Mouse (Mus musculus): ENCODE data around the gene Adamts18. TPM values are rescaled to one million over a fixed set of nuclear protein-coding genes. Genes with fewer than 3 reads are reported as not detected.
A peak's percentile ranks its signal among the peaks of the same experiment; 100 is the strongest.

Gene Adamts18
- polyA plus RNA-seq (2015; fragmentation: Nextera tagmentation; extraction: Ambion mirVana): 3.1 and 4.5 TPM in 2 replicates

DNA sequence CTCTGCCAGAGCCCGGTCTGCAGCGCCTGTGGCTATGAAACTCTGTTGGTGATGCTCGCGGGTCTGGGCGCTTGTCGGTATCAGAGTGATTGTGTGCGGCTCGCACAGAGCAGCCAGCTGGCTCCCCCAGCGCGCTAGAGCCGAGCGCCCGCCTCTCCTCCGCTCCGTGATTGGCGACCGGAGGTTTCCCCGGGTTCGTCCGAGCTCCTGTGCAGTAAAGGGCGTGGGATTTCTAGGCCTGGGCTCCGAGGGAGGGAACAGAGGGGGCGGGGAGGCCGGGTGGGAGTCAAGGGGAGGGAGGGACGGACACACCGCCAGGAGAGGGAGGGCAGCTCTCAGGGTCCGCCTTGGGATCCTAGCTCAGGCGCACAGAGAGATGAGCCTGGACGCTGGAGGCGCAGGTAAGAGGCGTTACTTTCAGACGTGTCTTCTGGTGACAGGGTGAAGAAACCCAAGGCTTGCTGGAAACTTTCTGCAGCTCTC, at the start of gene Adamts18:
TSS of gene Adamts18 (minus strand) at position 86 of the 483 bp plus-strand sequence.
- peak; percentile 91 for ATAC-seq
- peak within 1 kb of the TSS; percentile 99 for H3K4me2 ChIP-seq (replicated peaks)
- no peaks in the 10 kb centered on the region; the same call in 1 of the 2 replicates for H3K9me3 ChIP-seq
- peaks cover 44% of the 10 kb centered on the region for H3K27me3 ChIP-seq
- H3K9ac ChIP-seq (replicated peaks): peak within 1 kb of the TSS; percentile 79
- peaks cover 30% of the 10 kb centered on the region for H3K4me1 ChIP-seq (replicated peaks)
- H3K4me3 ChIP-seq (replicated peaks): peak within 1 kb of the TSS; percentile 67
- WGBS: 2% methylated on average over 32 of the region's 32 CpGs
- H3K27ac ChIP-seq: peak within 1 kb of the TSS; percentile 74
- H3K36me3 ChIP-seq: no peaks in the 10 kb centered on the region

DNA sequence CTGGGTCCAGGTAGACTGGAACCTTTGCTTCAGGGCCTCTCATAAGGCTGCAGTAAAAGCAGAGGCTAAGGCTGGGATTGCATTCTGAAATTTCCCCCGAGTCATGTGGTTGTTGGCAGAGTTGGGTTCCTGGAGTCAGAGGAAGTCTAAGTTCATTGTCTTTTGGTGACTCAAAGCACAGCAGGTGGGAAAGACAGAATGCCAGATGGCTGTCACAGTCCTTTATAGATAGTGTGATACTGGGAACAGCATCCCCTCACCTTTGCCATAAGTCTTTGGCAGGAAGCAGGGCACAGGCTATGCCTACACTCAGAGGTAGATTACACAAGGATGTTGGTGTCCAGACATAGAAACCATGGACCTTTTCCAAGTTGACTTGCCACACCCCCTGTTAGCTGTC, 47.9 kb upstream of the Adamts18 start:
- 84% methylated on average over 1 of the region's 1 CpGs for WGBS
- Histone ChIP-seq H3K4me2 (replicated peaks) (no peak overlapping the region), H3K4me1 (replicated peaks) (no peaks in the 10 kb centered on the region), H3K4me3 (replicated peaks) (no peak overlapping the region), H3K27me3 (no peaks in the 10 kb centered on the region), H3K9ac (replicated peaks) (no peak overlapping the region), H3K9me3 (no peaks in the 10 kb centered on the region), H3K27ac (no peak overlapping the region), H3K36me3 (no peaks in the 10 kb centered on the region)
- ATAC-seq: no peak

- H3K9me3 ChIP-seq: no peaks in the 10 kb centered on the region
- ATAC-seq: no peak
- no peak overlapping the region for H3K4me2 ChIP-seq (replicated peaks)
- no peak overlapping the region for H3K27ac ChIP-seq
- no peak overlapping the region for H3K9ac ChIP-seq (replicated peaks)
- no peaks in the 10 kb centered on the region for H3K27me3 ChIP-seq
- no peak overlapping the region for H3K4me3 ChIP-seq (replicated peaks)
- WGBS: 49% methylated on average over 3 of the region's 3 CpGs
- no peaks in the 10 kb centered on the region for H3K36me3 ChIP-seq
- no peaks in the 10 kb centered on the region for H3K4me1 ChIP-seq (replicated peaks)
Observed at GRCm38 (mm10) chr8:113891376-113891775, 42.8 kb upstream of the Adamts18 start.

- Histone ChIP-seq H3K4me2 (replicated peaks) (no peak overlapping the region), H3K36me3 (no peaks in the 10 kb centered on the region), H3K27me3 (no peaks in the 10 kb centered on the region; the same call in 1 of the 2 replicates), H3K4me3 (replicated peaks) (no peak overlapping the region), H3K4me1 (replicated peaks) (peaks cover 4% of the 10 kb centered on the region; the same call in 1 of the 2 replicates), H3K9ac (replicated peaks) (no peak overlapping the region), H3K9me3 (no peaks in the 10 kb centered on the region), H3K27ac (no peak overlapping the region)
- WGBS: 92% methylated on average over 3 of the region's 3 CpGs
- no peak for ATAC-seq
Observed at GRCm38 (mm10) chr8:113886509-113886908, 38.0 kb upstream of the Adamts18 start.

- Histone ChIP-seq H3K4me3 (replicated peaks) (no peak overlapping the region), H3K36me3 (no peaks in the 10 kb centered on the region), H3K4me2 (replicated peaks) (no peak overlapping the region), H3K27ac (no peak overlapping the region), H3K9ac (replicated peaks) (no peak overlapping the region), H3K27me3 (no peaks in the 10 kb centered on the region; the same call in 1 of the 2 replicates), H3K9me3 (no peaks in the 10 kb centered on the region), H3K4me1 (replicated peaks) (peaks cover 4% of the 10 kb centered on the region; the same call in 1 of the 2 replicates)
- no peak for ATAC-seq
- 79% methylated on average over 2 of the region's 2 CpGs for WGBS
Observed at GRCm38 (mm10) chr8:113885101-113885500, 36.6 kb upstream of the Adamts18 start.

DNA sequence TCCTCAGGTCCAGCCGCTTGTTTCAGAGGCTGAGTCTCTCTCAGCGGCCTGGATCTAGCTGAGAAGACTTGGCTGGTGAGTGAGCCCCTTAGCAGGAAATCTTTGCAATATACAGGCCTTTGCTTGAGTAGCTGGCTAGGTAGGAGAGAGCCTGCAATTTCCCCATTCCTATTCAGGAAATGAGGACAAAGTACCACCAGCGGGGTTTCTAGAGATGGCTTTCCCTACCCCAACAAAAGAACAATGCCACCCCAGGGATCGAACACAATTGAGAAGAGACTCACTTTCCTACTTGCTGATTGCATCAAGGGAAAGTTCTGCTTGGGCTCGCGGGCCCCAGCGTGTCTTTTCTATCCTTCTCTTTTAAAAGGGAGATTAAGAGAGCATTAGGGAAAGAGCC, 35.5 kb upstream of the Adamts18 start:
- ATAC-seq: no peak
- no peaks in the 10 kb centered on the region for H3K36me3 ChIP-seq
- no peak overlapping the region for H3K9ac ChIP-seq (replicated peaks)
- H3K27ac ChIP-seq: no peak overlapping the region
- 2% methylated on average over 7 of the region's 7 CpGs for WGBS
- H3K4me3 ChIP-seq (replicated peaks): no peak overlapping the region
- H3K9me3 ChIP-seq: no peaks in the 10 kb centered on the region
- H3K4me2 ChIP-seq (replicated peaks): no peak overlapping the region
- H3K4me1 ChIP-seq (replicated peaks): peaks cover 4% of the 10 kb centered on the region; the same call in 1 of the 2 replicates
- no peaks in the 10 kb centered on the region; the same call in 1 of the 2 replicates for H3K27me3 ChIP-seq

DNA sequence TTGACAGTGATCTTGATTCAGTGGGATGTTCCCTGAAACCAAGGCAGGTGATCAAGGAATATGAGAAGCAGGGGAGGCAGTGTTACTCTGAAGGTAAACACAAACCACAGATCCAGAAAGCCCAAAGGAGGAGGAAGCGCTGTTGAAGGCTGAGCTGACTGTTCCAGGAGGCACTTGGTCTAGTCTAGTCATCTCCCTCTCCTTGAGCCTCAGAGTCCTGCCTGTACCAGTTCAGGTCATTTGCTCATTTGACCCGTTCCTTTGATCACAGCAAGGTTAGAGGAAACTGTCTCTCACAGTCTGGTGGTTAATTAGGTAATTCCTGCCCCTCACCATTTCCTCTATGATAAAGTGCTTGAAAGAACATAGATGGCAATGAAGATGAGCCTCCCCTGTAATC, 34.0 kb upstream of the Adamts18 start:
- H3K9me3 ChIP-seq: no peaks in the 10 kb centered on the region
- H3K9ac ChIP-seq (replicated peaks): no peak overlapping the region
- 82% methylated on average over 2 of the region's 2 CpGs for WGBS
- H3K36me3 ChIP-seq: no peaks in the 10 kb centered on the region
- H3K27ac ChIP-seq: no peak overlapping the region
- H3K4me1 ChIP-seq (replicated peaks): peaks cover 4% of the 10 kb centered on the region; the same call in 1 of the 2 replicates
- no peak overlapping the region for H3K4me2 ChIP-seq (replicated peaks)
- no peak overlapping the region for H3K4me3 ChIP-seq (replicated peaks)
- no peaks in the 10 kb centered on the region; the same call in 1 of the 2 replicates for H3K27me3 ChIP-seq
- ATAC-seq: no peak

- H3K9ac ChIP-seq (replicated peaks): no peak overlapping the region
- no peaks in the 10 kb centered on the region; the same call in 1 of the 2 replicates for H3K27me3 ChIP-seq
- H3K9me3 ChIP-seq: no peaks in the 10 kb centered on the region
- 84% methylated on average over 3 of the region's 3 CpGs for WGBS
- H3K4me3 ChIP-seq (replicated peaks): no peak overlapping the region
- no peaks in the 10 kb centered on the region for H3K36me3 ChIP-seq
- no peak overlapping the region for H3K27ac ChIP-seq
- no peak overlapping the region for H3K4me2 ChIP-seq (replicated peaks)
- no peaks in the 10 kb centered on the region for H3K4me1 ChIP-seq (replicated peaks)
- no peak for ATAC-seq
Observed at GRCm38 (mm10) chr8:113878411-113879006, 30.0 kb upstream of the Adamts18 start.

DNA sequence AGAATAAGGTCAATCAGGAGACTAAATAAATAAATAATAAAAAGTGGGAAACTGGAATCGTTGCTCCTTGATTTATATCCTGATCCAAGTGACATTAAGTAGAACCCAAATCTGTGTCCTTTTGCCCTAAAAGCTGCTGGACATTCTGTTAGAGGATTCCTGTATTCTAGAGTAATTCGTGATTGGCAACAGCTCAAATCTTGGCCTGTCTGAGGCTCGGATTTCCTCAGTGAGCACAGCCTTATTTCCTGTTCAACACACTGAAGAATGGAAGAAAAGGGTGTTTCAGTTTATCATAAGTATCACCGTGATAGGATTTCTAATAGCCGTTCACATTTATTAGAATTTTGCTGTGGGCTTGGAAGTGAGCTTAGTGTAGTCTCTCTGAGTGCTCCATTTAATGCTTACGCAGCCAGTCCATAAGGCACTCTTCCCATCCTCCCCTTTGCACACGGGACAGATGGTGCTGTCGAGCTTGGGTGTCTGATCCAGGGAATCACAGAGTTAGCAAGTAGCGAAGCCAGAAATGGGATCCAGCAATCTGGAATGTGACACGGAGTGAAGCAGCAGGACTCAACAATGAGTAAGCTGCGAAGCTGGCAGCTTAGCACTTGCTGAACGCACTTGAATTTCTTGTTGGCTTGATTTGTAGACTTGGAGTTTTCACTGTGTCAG, 25.0 kb upstream of the Adamts18 start:
- H3K36me3 ChIP-seq: no peaks in the 10 kb centered on the region
- H3K4me3 ChIP-seq (replicated peaks): no peak overlapping the region
- no peaks in the 10 kb centered on the region for H3K27me3 ChIP-seq
- no peak overlapping the region for H3K9ac ChIP-seq (replicated peaks)
- no peak for ATAC-seq
- H3K27ac ChIP-seq: no peak overlapping the region
- H3K4me2 ChIP-seq (replicated peaks): no peak overlapping the region
- no peaks in the 10 kb centered on the region for H3K9me3 ChIP-seq
- H3K4me1 ChIP-seq (replicated peaks): no peaks in the 10 kb centered on the region
- 87% methylated on average over 12 of the region's 12 CpGs for WGBS

- Histone ChIP-seq H3K4me2 (replicated peaks) (no peak overlapping the region), H3K9me3 (no peaks in the 10 kb centered on the region), H3K4me3 (replicated peaks) (no peak overlapping the region), H3K27me3 (no peaks in the 10 kb centered on the region), H3K4me1 (replicated peaks) (no peaks in the 10 kb centered on the region), H3K27ac (no peak overlapping the region), H3K36me3 (no peaks in the 10 kb centered on the region), H3K9ac (replicated peaks) (no peak overlapping the region)
- 89% methylated on average over 6 of the region's 6 CpGs for WGBS
- no peak for ATAC-seq
Observed at GRCm38 (mm10) chr8:113872436-113872835, 23.9 kb upstream of the Adamts18 start.

DNA sequence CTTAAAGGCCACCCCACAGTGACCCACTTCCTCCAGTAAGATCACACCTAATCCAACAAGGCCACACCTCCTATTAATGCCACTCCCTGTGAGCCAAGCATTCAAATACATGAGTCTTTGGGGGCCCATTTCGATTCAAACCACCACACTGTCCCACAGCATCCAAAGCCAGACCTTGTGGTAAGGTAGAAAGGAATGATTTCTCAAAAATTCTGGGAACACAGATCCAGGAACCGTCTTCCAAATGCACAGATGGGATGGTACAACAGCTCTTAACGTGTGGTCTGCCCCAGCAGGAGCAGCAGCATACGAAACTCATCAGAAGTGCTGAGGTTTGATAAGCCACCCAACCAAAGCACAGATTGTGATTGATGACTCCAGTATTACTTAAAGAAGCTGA, 18.0 kb upstream of the Adamts18 start:
- H3K9me3 ChIP-seq: no peaks in the 10 kb centered on the region
- no peaks in the 10 kb centered on the region for H3K27me3 ChIP-seq
- H3K4me3 ChIP-seq (replicated peaks): no peak overlapping the region
- ATAC-seq: no peak
- H3K27ac ChIP-seq: no peak overlapping the region
- no peaks in the 10 kb centered on the region for H3K36me3 ChIP-seq
- H3K4me1 ChIP-seq (replicated peaks): peaks cover 4% of the 10 kb centered on the region; the same call in 1 of the 2 replicates
- 84% methylated on average over 4 of the region's 4 CpGs for WGBS
- no peak overlapping the region for H3K9ac ChIP-seq (replicated peaks)
- no peak overlapping the region for H3K4me2 ChIP-seq (replicated peaks)

DNA sequence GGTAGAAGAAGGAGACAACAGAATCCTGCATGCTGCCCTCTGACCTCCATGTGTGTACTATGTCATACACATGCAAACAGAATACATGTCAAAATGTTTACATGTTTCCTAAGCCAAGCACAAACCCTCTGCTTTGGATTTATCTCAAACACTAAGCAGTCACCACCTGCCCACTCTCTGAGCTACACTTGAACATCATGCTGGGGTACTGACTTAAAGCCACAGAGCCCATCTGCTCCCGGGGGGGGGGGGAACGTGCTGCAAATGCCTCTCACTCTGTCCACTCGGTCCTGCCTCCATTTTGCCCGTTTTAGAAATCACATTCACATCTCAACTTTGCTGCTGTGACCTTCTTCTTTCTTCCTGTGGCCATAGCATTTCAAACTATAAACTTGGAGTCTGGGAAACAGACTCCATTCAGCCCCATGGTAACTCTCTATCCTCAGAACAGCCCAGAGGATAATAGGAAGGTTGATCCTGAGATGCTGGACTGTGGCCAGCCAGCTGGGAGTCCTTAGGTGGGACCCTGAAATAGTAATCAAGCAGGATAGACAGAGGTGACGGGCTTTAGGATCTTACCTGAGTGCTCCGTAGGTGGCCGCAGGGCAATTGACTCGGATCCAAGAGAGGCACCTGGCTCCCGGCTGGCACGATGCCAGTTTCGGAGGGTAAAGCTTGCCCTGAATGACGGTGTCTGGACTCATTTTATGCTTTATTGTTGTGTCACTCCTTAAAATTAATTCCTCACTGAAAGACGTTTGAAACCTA, 17.0 kb upstream of the Adamts18 start:
- no peak overlapping the region for H3K4me2 ChIP-seq (replicated peaks)
- H3K4me1 ChIP-seq (replicated peaks): peaks cover 4% of the 10 kb centered on the region; the same call in 1 of the 2 replicates
- WGBS: 81% methylated on average over 13 of the region's 13 CpGs
- no peak overlapping the region for H3K27ac ChIP-seq
- H3K4me3 ChIP-seq (replicated peaks): no peak overlapping the region
- no peaks in the 10 kb centered on the region for H3K9me3 ChIP-seq
- H3K27me3 ChIP-seq: no peaks in the 10 kb centered on the region
- no peaks in the 10 kb centered on the region for H3K36me3 ChIP-seq
- H3K9ac ChIP-seq (replicated peaks): no peak overlapping the region
- ATAC-seq: no peak
